Mouse (Mus musculus) thymus, adult 2 months (tissue): ENCODE data around the gene Kars.

ENCODE experiments used
- CTCF ChIP-seq: fragments of 200-500 bp; IDR thresholded peaks from 2 replicates; pipeline ENCODE4 v1.5.1; 2012; ENCODE audit warnings: mild to moderate bottlenecking, control low read depth, low read length, moderate library complexity, borderline replicate concordance; ENCODE audit not compliant: control insufficient read depth, poor library complexity, insufficient read depth; ENCODE audit errors: extremely low read depth
- POLR2A ChIP-seq: fragments of 200-500 bp; IDR thresholded peaks from 2 replicates; pipeline ENCODE4 v1.6.1; 2012; ENCODE audit warnings: mild to moderate bottlenecking, low read length, control low read depth, moderate library complexity; ENCODE audit not compliant: control insufficient read depth, poor library complexity, insufficient read depth; ENCODE audit errors: extremely low read depth

- TF ChIP-seq POLR2A (no peak), CTCF (no peak)
Observed at GRCm38 (mm10) chr8:111947144-111947543, 64.0 kb downstream of the Kars start.
